Mouse (Mus musculus): ENCODE data around the gene Myo5c. TPM values are rescaled to one million over a fixed set of nuclear protein-coding genes. Genes with fewer than 3 reads are reported as not detected.

Gene Myo5c
- polyA plus RNA-seq, 1 experiment from 2014 or later, result 27.8 TPM

GRCm38 (mm10) chr9:75285363-75285762 is 53.5 kb downstream of the Myo5c start:
- Histone ChIP-seq H3K27ac (no peak overlapping the region), H3K4me3 (no peak overlapping the region), H3K36me3 (peaks cover 22% of the 10 kb centered on the region; the same call in 1 of the 2 replicates), H3K4me1 (no peaks in the 10 kb centered on the region), H3K27me3 (no peaks in the 10 kb centered on the region), H3K9ac (no peak overlapping the region), H3K4me2 (no peak overlapping the region), H3K9me3 (no peaks in the 10 kb centered on the region)
- WGBS, result 75% methylated on average over 6 of the region's 6 CpGs
- ATAC-seq (ENCODE audit: borderline replicate concordance, extremely low read depth, low FRiP score, low TSS enrichment), result no peak

- Histone ChIP-seq H3K4me3 (no peak overlapping the region), H3K9me3 (no peaks in the 10 kb centered on the region), H3K4me1 (no peaks in the 10 kb centered on the region), H3K4me2 (no peak overlapping the region), H3K9ac (no peak overlapping the region), H3K27ac (no peak overlapping the region), H3K27me3 (no peaks in the 10 kb centered on the region), H3K36me3 (peaks cover 31% of the 10 kb centered on the region)
- no peak for ATAC-seq (ENCODE audit: borderline replicate concordance, extremely low read depth, low FRiP score, low TSS enrichment)
- 51% methylated on average over 6 of the region's 6 CpGs for WGBS
These were observed 55.8 kb downstream of the Myo5c start for GRCm38 (mm10) chr9:75287636-75288035.

- no peaks in the 10 kb centered on the region for H3K9me3 ChIP-seq
- ATAC-seq (ENCODE audit: borderline replicate concordance, extremely low read depth, low FRiP score, low TSS enrichment), result no peak
- no peak overlapping the region for H3K4me3 ChIP-seq
- no peak overlapping the region for H3K27ac ChIP-seq
- 48% methylated on average over 4 of the region's 4 CpGs for WGBS
- no peaks in the 10 kb centered on the region for H3K4me1 ChIP-seq
- H3K4me2 ChIP-seq, result no peak overlapping the region
- no peak overlapping the region for H3K9ac ChIP-seq
- H3K27me3 ChIP-seq, result no peaks in the 10 kb centered on the region
- peaks cover 20% of the 10 kb centered on the region for H3K36me3 ChIP-seq
These were observed 57.7 kb downstream of the Myo5c start for GRCm38 (mm10) chr9:75289545-75289944.

GRCm38 (mm10) chr9:75299342-75299741 is 67.5 kb downstream of the Myo5c start:
- ATAC-seq (ENCODE audit: borderline replicate concordance, extremely low read depth, low FRiP score, low TSS enrichment), result no peak
- Histone ChIP-seq H3K36me3 (peaks cover 18% of the 10 kb centered on the region; the same call in 1 of the 2 replicates), H3K9ac (no peak overlapping the region), H3K27ac (no peak overlapping the region), H3K27me3 (no peaks in the 10 kb centered on the region), H3K9me3 (no peaks in the 10 kb centered on the region), H3K4me1 (no peaks in the 10 kb centered on the region), H3K4me3 (no peak overlapping the region), H3K4me2 (no peak overlapping the region)
- WGBS, result 84% methylated on average over 2 of the region's 2 CpGs

GRCm38 (mm10) chr9:75303033-75303432 is 71.2 kb downstream of the Myo5c start:
- H3K9ac ChIP-seq, result no peak overlapping the region
- ATAC-seq (ENCODE audit: borderline replicate concordance, extremely low read depth, low FRiP score, low TSS enrichment), result no peak
- no peaks in the 10 kb centered on the region for H3K9me3 ChIP-seq
- H3K4me2 ChIP-seq, result no peak overlapping the region
- H3K27me3 ChIP-seq, result no peaks in the 10 kb centered on the region
- peaks cover 4% of the 10 kb centered on the region; the same call in 1 of the 2 replicates for H3K36me3 ChIP-seq
- H3K4me1 ChIP-seq, result no peaks in the 10 kb centered on the region
- no peak overlapping the region for H3K27ac ChIP-seq
- WGBS, result 82% methylated on average over 2 of the region's 2 CpGs
- H3K4me3 ChIP-seq, result no peak overlapping the region

GRCm38 (mm10) chr9:75303701-75304261 is 72.0 kb downstream of the Myo5c start:
- no peak for ATAC-seq (ENCODE audit: borderline replicate concordance, extremely low read depth, low FRiP score, low TSS enrichment)
- Histone ChIP-seq H3K27me3 (no peaks in the 10 kb centered on the region), H3K36me3 (0 out of 2 replicates have a peak, but pooled peaks cover 4% of the 10 kb centered on the region), H3K4me3 (no peak overlapping the region), H3K27ac (no peak overlapping the region), H3K4me1 (no peaks in the 10 kb centered on the region), H3K9me3 (no peaks in the 10 kb centered on the region), H3K4me2 (no peak overlapping the region; the same call in 1 of the 2 replicates), H3K9ac (no peak overlapping the region)
- WGBS, result 33% methylated on average over 16 of the region's 16 CpGs

- H3K27ac ChIP-seq, result no peak overlapping the region
- 0 out of 2 replicates have a peak, but pooled peaks cover 4% of the 10 kb centered on the region for H3K36me3 ChIP-seq
- no peak for ATAC-seq (ENCODE audit: borderline replicate concordance, extremely low read depth, low FRiP score, low TSS enrichment)
- no peaks in the 10 kb centered on the region for H3K27me3 ChIP-seq
- H3K4me3 ChIP-seq, result no peak overlapping the region
- no peak overlapping the region for H3K4me2 ChIP-seq
- 32% methylated on average over 7 of the region's 7 CpGs for WGBS
- no peak overlapping the region for H3K9ac ChIP-seq
- H3K4me1 ChIP-seq, result no peaks in the 10 kb centered on the region
- H3K9me3 ChIP-seq, result no peaks in the 10 kb centered on the region
These were observed 72.5 kb downstream of the Myo5c start for GRCm38 (mm10) chr9:75304286-75304685.

- Histone ChIP-seq H3K27ac (no peak within 1 kb of the TSS), H3K4me2 (no peak within 1 kb of the TSS), H3K36me3 (0 out of 2 replicates have a peak, but pooled peaks cover 4% of the 10 kb centered on the region), H3K27me3 (no peaks in the 10 kb centered on the region), H3K9ac (no peak within 1 kb of the TSS), H3K4me3 (no peak within 1 kb of the TSS), H3K9me3 (no peaks in the 10 kb centered on the region), H3K4me1 (no peaks in the 10 kb centered on the region)
- ATAC-seq (ENCODE audit: borderline replicate concordance, extremely low read depth, low FRiP score, low TSS enrichment), result no peak
- 75% methylated on average over 11 of the region's 11 CpGs for WGBS
These were observed 74.5 kb downstream of the Myo5c start, which contains the start of gene Gnb5 for GRCm38 (mm10) chr9:75306126-75306898. Gene Gnb5 (plus strand): TSS chr9:75306288.

- Histone ChIP-seq H3K4me1 (no peaks in the 10 kb centered on the region), H3K27me3 (no peaks in the 10 kb centered on the region), H3K9ac (no peak overlapping the region), H3K4me3 (no peak overlapping the region), H3K27ac (no peak overlapping the region), H3K9me3 (no peaks in the 10 kb centered on the region), H3K4me2 (no peak overlapping the region), H3K36me3 (no peaks in the 10 kb centered on the region)
- 80% methylated on average over 5 of the region's 5 CpGs for WGBS
- ATAC-seq (ENCODE audit: borderline replicate concordance, extremely low read depth, low FRiP score, low TSS enrichment), result no peak
These were observed 75.2 kb downstream of the Myo5c start for GRCm38 (mm10) chr9:75307015-75307414.

- Histone ChIP-seq H3K9me3 (no peaks in the 10 kb centered on the region), H3K9ac (no peak overlapping the region), H3K4me3 (no peak overlapping the region), H3K4me2 (no peak overlapping the region), H3K27ac (no peak overlapping the region), H3K36me3 (no peaks in the 10 kb centered on the region), H3K4me1 (no peaks in the 10 kb centered on the region), H3K27me3 (no peaks in the 10 kb centered on the region)
- 49% methylated on average over 5 of the region's 5 CpGs for WGBS
- ATAC-seq (ENCODE audit: borderline replicate concordance, extremely low read depth, low FRiP score, low TSS enrichment), result no peak
These were observed 76.8 kb downstream of the Myo5c start for GRCm38 (mm10) chr9:75308621-75309020.

- Histone ChIP-seq H3K9ac (no peak overlapping the region), H3K4me2 (no peak overlapping the region), H3K9me3 (no peaks in the 10 kb centered on the region), H3K36me3 (no peaks in the 10 kb centered on the region), H3K27me3 (no peaks in the 10 kb centered on the region), H3K4me1 (peaks cover 9% of the 10 kb centered on the region), H3K27ac (no peak overlapping the region), H3K4me3 (no peak overlapping the region)
- WGBS, result 17% methylated on average over 4 of the region's 4 CpGs
- ATAC-seq (ENCODE audit: borderline replicate concordance, extremely low read depth, low FRiP score, low TSS enrichment), result no peak
These were observed 80.2 kb downstream of the Myo5c start for GRCm38 (mm10) chr9:75312008-75312407.

GRCm38 (mm10) chr9:75313138-75313831 is 81.5 kb downstream of the Myo5c start:
- Histone ChIP-seq H3K36me3 (no peaks in the 10 kb centered on the region), H3K9me3 (no peaks in the 10 kb centered on the region), H3K4me1 (peaks cover 9% of the 10 kb centered on the region), H3K4me3 (peak overlapping the region; percentile 66), H3K27ac (no peak overlapping the region), H3K4me2 (peak overlapping the region; percentile 87), H3K27me3 (no peaks in the 10 kb centered on the region), H3K9ac (peak overlapping the region; percentile 33; the same call in 1 of the 2 replicates)
- 0 out of 2 replicates have a peak, but pooled peaks have one; percentile 5 for ATAC-seq (ENCODE audit: borderline replicate concordance, extremely low read depth, low FRiP score, low TSS enrichment)
- 19% methylated on average over 11 of the region's 11 CpGs for WGBS
